Mouse (Mus musculus): ENCODE results near the gene Ralgapa2.

Ralgapa2 gene

DNA sequence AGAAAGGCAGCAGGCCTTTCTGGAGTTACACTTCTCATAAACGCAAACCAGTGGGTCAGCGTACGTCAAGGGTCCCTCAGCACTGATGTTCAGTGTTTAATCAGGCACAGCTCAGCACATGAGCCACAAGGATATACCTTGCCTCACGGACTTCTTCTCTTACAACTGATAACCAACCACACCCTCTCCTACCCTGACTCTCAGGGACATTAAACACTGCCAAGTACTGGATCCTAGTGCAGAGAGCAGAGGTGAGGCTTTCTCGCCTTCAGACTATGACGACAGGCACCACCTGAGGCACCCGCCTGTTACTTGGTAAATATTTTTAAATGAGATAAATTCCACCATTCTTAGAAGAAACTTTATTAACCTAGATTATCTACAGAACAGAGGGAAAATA lies 85.8 kb downstream of the Ralgapa2 start:
- no peak for DNase-seq

DNA sequence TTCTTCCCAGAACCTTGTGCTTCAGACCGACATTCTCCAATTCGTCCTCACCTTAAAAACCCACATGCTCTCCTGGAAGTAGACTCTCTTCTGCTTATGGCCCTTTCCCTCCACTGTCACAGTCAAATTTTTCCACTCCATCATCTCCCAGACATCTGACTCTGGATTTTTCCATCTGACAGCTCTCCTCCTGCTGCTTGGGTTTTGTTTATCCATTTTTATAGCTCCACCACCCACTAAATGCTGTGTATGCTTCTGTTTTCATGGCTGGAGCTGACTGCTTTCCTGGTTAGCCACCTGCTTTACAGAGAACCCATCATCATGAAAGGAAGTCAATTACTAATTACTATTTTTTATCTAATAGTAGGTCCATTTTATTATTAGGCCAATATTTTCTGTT lies 86.9 kb downstream of the Ralgapa2 start:
- DNase-seq = no peak

DNA sequence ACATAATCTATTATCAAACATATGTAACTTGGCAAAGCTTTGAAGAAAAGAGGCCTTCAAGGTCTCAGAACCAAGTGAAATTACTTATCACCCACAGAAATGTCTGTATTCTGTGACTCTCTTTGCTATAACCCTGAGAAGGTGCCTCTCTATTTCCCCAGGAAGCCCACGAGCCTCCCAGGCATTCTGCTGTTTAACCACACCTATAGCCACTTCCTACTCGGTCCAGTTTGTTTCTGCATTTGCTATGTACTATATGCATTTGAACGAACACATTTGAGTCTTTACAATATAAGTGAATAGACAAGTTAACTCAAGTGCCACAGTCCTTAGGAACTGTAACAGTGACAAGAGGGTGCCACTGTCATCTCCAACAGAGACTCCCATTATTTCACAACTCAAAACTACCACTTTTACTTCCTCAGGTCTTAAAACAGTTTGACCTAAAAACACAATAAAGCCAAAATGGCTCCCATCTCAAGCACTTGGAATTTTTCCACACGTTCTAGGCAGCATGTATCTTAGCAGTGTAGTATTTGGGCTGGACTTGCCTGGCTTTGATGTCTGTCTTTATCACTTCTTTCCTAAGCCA lies 88.3 kb downstream of the Ralgapa2 start:
- DNase-seq = no peak

DNA sequence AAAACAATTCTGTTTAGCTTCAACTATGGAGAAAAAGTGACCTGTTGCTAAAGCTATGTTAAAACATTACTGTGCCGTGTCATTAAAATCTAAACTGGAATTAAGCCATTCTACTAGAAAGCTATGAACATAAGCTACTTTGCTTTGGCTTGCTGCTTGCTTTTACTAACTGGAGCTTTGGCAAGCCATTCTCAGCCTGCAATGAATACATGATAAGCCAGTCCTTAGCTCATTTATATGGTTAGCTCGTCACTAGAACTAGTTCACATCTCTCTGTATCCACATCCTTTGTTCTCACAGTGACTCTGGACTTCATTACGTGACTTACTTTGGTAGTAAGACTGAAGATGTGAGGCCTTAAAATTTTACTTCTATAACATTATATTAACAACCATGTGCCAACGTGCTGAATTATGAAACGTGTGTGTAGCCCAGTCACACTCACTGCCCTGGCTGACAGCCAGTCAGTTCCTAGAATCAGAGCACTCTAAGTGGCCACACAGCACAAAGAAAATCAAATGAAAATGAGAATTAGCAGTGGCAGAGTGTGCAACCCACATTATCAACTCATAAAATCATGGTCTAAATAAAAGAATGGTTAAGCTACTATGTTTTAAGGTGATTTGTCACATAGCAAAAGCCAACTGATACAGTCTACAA lies 89.0 kb downstream of the Ralgapa2 start:
- DNase-seq = no peak

DNA sequence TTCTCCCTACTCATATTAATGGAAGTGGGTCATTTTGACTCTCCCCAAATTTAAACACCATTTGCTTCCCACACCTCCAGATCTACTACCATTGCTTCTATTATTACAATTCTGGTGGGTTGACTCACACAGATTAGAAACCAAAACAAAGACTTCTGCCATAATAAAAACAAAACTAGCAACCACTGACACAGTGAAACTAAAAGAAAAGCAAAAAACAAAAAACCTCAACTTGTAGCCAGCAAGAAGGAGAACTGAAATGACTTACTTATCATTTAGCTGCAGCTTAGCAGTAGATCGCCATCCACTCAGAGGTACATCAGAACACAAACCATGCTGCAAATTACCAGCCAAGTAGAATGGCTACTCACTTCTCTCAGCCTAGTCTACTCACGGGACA lies 95.9 kb downstream of the Ralgapa2 start:
- DNase-seq = no peak

DNA sequence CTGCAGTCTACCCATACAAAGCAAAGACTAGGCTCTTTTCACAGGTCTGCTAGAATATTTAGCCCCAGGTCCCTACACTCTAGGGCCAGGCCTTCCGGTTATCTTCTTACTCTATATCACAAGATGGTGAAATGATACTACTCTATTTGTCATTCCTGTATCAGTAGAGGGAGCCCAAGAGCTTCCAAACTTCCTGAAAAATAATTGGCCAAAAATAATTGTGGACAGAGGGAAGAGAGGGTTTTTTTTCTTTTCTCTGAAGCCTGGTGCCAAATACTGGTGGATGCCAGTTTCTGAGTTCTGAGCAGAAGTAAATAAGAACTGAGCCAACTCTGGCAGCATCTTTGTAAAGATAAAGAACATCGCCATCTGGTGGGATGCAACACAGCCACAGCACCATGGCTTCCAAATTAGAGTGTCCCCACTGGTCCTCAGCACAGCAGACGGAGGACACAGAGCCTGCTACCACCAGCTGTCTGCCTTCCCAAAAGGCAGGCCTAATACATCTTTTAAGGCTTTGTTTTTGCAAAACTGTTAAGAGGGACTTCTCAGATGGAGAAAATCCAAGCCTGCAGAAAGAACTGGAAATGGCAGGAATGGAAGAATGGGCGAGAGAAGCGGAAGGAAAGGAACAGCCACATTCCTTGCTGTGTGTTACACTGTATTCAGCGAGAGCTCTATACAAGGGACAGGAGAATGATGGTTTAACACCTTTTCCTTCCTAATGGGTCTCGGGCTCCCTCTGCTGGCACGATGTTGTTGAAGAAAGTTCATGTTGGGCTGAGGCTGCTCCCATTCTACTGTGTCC lies 97.5 kb downstream of the Ralgapa2 start:
- DNase-seq = peak; percentile 88

DNA sequence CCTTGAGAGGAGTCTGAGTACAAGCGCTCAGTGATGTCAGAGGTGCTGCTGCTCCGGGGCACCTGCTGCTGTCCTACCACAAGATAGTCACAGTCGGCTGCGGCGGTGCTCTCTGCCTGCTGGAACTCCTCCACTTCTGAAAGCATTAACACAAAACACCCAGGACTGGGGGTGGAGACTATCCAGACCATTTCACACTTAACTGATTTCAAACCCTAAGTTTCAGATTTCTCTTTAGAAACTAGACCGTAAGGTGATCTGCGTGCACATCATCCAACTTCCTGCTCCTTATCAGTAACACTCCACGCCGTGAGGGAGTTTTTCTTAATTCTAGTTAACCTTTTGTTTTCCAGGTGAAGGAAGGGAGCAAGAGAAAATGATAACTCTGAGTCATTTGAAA lies 99.4 kb downstream of the Ralgapa2 start:
- DNase-seq = no peak

DNA sequence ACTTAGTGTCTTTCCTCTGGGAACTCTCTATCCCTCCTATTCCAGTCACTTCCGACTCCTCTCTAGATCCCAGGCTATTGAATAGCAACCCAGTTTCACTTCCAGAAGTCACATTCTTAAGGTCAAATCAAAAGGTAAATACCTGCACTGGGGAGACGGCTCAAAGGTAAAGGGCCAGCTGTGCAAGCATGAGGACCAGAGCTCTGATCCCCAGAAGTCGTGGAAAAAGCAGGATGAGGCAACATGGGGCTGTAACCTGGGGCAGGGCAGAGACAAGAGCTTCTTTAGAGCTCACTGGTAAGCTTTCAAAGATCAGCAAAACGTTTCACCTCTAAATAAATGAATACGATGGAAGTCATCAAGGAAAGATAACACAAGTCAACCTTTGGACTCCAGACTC lies 100.2 kb downstream of the Ralgapa2 start:
- DNase-seq = no peak

DNA sequence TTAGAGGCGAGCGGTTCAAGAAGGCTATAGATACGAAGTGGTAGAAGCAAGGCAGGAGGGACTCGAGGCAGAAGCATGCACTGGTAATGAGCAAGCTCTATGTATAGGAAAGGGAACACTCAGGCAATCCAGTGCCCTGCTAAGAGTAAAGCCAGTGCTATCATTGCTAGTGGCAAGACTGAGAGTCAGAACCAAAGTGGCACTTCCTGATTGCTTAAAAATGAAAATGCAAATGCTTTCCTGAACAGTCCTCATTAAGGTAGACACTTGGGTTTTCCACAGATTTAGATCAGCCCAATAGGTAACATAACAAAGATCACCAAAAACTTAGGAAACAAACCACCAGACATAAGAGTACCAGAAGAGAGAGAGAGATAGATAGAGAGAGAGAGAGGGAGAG lies 105.1 kb downstream of the Ralgapa2 start:
- DNase-seq = no peak

DNA sequence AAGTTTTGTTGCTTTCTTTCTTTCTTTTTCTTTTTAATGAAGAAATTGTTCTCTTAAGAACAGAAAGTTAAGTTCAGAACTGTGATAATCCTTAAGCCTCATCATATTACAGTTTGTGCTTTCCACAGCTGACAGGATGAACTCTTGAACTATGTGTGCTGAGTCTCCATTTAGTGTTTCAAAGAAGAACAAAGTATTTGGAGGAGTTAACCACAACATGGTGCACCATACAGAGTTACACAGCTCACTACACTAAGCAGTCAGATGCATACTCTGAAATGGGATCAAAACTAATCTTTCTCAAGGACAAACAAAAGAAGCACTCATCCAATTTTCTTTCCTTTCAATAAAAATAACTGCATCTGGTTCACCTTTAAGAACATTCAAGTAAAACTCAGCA lies 110.6 kb downstream of the Ralgapa2 start:
- DNase-seq = no peak

DNA sequence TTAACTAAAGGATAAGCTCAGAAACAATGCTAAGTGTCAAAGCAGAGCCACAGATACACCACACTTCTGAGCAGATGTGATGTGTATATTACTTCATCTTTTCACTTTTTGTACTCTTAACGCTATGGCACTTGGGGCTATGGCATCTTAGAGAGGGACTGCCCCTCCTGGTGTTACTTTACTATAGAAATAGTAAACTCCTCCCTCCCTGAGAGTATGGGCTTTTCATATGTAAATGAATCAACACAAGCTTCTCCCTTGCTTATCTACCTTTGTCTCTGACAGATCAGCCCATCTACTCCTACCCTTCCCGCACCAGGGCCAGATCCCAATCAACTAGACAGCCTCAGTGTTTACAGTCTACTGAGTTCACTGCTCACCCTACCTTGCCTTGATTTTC lies 111.4 kb downstream of the Ralgapa2 start:
- DNase-seq = no peak

DNA sequence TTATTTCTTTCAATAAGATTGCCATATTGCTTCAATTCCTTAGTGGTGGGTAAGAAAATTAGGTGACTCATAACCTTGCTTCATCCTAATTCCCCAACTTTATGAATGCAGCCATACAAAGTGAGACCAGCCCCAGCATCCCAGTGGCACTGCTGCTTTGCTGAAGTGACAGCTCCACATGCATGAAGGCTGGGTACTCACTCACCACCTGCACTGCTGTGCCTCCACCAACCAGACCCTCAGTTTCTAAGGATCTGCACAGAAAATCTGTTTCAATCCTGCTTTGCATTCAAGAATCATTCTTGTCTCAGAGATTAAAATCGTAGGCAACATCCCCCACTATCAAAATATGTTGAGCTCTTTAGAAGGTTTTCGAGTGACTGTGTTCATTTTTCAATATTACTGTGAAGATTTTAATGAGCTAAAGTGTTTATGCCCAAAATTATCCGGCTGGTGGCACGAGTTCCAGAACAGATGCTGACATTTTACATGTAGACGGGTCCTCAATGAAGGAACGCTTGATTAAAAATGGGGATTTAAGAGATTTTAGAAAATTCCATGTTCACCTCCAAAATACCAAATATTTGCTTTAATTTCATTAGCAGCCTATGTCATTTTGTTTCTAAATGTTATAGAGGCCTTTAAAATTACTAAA lies 113.8 kb downstream of the Ralgapa2 start:
- DNase-seq = no peak

DNA sequence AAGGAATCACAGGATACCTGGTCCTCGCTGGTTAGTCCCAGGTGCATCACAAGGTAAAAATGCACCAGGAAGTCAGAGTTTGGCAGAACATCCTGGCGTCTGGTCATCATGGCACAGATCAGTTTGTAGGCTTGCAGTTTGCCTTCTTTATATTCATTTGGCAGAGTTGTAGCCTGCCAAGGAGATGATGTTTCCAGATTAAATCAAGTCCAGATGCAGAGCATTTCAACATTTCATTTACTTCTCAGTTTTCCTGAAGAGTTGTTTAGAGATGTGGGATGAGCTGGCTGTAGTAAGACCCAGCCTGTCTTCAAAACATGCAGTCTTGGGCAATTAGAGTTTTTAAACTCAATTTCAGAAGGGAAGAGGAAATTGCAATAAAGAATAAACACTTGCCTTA lies 124.9 kb downstream of the Ralgapa2 start:
- no peak for DNase-seq

DNA sequence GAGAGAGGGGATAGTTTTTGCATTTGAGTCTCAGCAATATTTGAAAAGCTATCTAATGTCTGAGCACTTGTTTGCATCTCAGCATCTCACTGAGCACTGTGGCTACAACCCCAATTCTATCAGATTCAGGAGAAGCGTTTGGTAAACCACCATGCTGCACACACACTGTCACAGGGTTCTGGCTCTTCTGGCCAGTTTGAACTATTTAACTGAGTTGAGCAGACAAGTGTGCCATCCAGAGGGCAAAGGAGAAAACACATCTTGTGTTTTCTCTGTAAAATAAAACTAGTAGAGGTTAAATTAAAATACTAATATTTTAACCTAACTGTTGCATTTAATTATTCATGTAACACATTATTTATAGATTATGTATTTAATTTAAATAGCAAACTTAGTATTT lies 127.6 kb downstream of the Ralgapa2 start:
- no peak for DNase-seq

DNA sequence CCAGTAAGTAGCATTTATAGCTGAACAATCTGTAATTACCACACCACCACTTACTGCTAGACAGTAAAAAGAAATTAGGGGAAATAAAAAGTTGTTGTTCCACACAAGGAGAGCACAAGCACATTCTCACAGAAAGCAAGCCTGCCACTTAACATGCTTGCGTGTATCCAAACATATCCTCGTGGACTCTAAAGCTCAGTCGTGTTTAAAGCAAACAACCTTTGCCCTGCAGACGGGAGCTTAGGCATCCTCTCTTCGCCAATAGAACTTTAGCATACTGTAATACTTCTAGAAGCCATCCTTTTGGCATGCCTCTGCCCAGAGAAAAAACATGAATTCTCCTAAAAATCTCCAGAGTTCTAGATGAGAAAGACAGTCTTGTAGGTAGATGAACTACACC lies 135.9 kb downstream of the Ralgapa2 start:
- no peak for DNase-seq

DNA sequence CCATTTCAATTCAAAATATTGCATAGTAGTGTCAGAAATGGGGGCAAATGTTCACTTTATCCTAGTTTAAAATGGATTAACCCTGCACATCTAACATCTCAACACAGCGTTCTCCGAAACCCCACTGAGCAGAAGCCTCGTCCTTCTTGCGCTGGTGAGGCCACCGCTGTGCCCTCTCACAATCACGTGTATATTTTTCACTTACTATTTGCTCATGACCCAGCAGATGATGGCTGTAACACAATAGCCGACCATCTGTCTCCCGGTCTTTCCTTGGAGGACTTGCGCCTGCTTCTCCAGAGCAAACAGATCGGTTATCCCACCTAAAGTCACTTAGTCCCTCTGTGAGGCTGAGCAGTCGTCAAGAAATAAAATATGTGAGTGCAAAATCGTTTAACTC lies 146.0 kb downstream of the Ralgapa2 start:
- no peak for DNase-seq

DNA sequence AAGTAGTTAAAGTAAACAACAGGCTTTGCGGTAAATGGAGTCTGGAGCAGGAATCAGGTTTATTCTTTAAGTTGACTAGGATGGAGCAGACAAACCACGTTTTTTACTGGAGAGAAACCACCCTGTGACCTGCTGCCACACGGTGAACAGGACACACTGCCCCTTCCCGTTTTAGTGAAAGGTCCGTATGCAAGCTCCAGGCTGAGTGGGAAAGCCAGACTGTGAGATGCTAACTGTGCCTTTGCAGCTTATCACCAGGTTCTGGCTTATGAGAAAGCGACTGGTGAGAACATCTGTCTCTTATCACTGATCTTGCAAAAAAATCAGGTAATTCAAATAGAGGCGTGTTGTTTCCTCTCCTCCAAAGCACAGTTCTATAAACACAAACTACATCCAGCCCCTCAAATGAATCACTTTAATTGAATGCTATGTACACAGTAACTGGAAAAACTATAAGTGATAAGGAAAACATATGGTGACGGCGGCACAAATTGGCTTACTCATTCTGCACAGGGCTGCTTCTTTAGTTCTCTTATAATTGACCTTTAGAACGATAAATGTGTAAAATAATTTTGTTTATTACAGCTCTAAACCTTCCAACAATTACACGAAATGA lies 146.7 kb downstream of the Ralgapa2 start:
- no peak for DNase-seq

DNA sequence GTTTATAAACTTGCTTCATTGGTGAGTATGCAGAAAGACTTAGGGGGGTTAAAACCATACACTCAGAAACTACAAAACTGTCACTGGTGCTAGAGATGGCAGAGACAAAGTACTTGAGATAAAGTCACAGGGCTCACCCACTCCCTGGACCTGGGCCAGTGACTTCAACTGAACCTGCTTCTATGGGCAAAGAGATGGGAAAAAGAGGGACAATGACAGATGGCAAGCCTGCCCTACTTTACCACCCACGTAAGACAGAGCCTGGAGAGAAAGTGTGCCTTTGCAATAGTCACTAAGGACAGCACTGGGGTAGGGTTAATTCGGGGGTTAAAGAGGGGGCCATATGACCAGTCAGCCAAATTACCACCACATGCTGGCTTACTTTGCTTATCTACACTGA lies 148.7 kb downstream of the Ralgapa2 start:
- no peak for DNase-seq

DNA sequence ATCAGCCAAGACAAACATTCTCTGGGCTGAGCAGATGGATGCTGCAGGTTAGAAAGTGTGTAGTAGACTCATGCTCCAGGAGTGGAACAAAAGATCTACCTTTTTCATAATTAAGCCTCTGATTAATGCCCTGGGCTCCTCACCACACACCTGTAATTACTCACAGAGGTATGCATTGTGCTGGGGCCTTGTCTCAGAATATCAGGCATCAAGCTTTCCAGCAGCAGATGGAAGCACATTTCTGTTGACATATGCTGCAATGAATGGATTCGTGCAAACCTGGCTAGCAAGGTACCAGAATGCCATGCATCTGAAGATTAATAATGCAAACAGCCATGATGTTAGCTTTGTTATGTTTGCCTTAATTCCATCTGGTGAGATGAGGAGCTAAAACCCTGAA lies 149.2 kb downstream of the Ralgapa2 start:
- DNase-seq = no peak

DNA sequence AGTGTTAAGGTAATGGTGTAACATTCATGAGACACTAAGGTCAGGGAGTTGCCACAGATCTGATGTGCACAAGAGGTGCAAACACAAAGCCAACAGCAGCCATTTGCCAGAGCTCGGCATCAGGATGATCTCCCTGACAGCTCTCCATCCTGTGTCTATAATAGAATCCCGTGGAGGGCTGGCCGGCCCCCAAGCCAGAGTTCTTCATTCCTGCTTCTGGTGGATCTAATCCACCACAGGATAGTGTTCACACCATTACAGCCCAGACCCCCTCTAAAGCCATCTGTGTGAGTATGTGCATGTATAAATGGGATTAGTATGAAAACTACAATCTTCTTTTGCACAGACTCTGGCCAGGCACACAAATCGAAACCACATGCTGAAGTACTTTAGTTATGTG lies 150.2 kb downstream of the Ralgapa2 start:
- DNase-seq = no peak

DNA sequence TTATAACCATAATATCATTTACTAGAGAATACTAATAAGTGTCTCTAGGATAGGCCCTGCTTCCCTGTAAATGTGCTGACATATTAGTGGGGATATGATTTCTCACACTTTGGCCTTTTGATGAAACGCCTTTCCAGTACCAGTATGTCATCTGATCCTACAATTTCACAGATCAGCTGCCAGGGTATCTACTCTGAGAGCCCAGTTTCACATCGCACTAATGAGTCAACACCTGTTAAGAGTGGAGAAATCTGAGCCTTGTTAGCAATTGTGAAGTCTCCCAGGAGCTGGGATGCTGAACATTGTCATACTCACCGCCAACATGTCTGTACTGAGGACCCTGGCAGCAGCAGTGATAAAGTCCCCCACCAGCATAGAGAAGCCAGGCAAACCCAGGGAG lies 151.1 kb downstream of the Ralgapa2 start:
- DNase-seq = no peak

DNA sequence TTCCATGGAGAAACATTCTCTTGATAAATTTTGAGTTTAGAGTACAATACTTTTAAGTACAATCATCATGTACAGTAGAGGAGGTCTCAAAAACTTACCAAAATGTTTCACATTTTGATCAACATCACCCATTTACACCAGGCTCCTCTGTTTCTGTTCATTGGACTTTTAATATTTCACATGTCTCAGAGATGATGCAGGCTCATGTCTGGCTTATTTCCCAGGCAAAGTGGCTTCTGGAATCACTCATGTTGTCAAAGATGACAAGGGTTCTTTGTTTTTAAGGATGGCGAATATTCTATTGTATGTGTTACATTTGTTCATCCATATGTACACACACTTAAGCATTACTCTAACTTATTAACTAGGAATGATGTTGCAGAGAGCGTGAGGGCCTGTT lies 152.5 kb downstream of the Ralgapa2 start:
- no peak for DNase-seq

DNA sequence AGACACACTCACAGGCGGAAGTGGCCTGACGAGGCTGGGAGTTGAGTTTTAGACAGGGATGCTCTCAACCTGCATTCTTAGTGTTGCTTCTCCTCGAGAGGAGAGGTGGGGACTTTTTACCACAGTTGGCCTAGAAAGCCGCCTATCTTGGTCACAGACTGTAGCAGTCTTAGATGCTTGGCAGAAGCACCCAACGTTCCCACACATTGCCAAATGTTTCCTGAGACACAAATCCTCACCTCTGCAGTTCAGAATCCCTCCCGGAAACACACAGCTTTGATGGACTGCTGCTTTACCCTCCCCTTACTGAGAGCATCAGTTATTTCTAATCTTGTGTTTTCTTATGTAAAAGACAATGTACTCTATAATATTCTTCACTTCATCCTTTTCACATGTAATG lies 155.6 kb downstream of the Ralgapa2 start:
- DNase-seq = no peak

All from lung, postnatal 10 days (tissue).